Comparison of ENCODE assay signal across 19 mouse cellular contexts in the genomic region with DNA sequence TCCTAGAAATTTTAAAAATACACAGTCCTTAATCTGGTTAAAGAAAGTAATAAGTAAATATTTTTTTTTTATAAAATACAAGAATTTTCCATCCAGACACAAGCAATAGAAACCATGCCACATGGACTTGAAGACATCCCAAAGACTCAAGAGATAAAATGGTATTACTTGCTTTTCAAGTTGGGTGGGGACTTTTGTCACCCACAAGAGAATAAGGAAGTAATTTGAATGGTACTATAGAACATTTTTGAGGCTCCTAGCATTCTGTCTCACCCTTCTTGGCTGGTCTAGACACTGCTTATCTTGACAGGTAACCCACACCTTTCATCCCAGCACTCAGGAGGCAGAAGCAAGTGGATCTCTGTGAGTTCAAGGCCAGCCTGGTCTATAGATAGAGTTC.
"Had no signal": no experiment of that assay in that cellular context is flagged by ENCODE, and none has a peak within 500 bp of the region (broad histone marks: within the 10 kb centered on the region; RNA-seq: fewer than 3 reads in every experiment).

No protein-coding gene starts in this region.

- H3K27me3 ChIP-seq: liver, embryonic 15.5 days; lung, embryonic 15.5 days; megakaryocyte, embryonic 14.5 days; midbrain, embryonic 13.5 days; midbrain, embryonic 15.5 days; neural tube, embryonic 12.5 days; stomach, embryonic 15.5 days had no signal

- H3K4me2 ChIP-seq: liver, embryonic 15.5 days; lung, embryonic 15.5 days; midbrain, embryonic 11.5 days; midbrain, embryonic 13.5 days; midbrain, embryonic 15.5 days; neural tube, embryonic 12.5 days; stomach, embryonic 15.5 days had no signal

- H3K9ac ChIP-seq: liver, embryonic 15.5 days; liver, postnatal 0 days; lung, embryonic 15.5 days; midbrain, embryonic 13.5 days; midbrain, embryonic 15.5 days; neural tube, embryonic 12.5 days; stomach, embryonic 15.5 days had no signal

- H3K4me1 ChIP-seq: liver, embryonic 15.5 days; midbrain, embryonic 13.5 days; midbrain, embryonic 15.5 days; neural tube, embryonic 12.5 days; stomach, embryonic 15.5 days had no signal

- DNase-seq: liver, postnatal 0 days; lung, adult 2 months; lung, postnatal 14 days; lung, postnatal 36 days; right cerebral cortex, postnatal 14 days; right cerebral cortex, postnatal 4 days; spleen, adult 18-20 months; thymus, postnatal 14 days; thymus, postnatal 36 days had no signal

- H3K9me3 ChIP-seq: liver, embryonic 15.5 days; lung, embryonic 15.5 days; megakaryocyte, embryonic 14.5 days; midbrain, embryonic 13.5 days; midbrain, embryonic 15.5 days; neural tube, embryonic 12.5 days; stomach, embryonic 15.5 days had no signal

- H3K36me3 ChIP-seq: liver, embryonic 15.5 days; lung, embryonic 15.5 days; midbrain, embryonic 13.5 days; midbrain, embryonic 15.5 days; neural tube, embryonic 12.5 days; stomach, embryonic 15.5 days had no signal

- H3K4me3 ChIP-seq: liver, embryonic 15.5 days; lung, embryonic 15.5 days; megakaryocyte, embryonic 14.5 days; midbrain, embryonic 13.5 days; midbrain, embryonic 15.5 days; neural tube, embryonic 12.5 days; stomach, embryonic 15.5 days had no signal

- H3K27ac ChIP-seq: liver, embryonic 15.5 days; lung, embryonic 15.5 days; macrophage; midbrain, embryonic 13.5 days; midbrain, embryonic 15.5 days; neural tube, embryonic 12.5 days; stomach, embryonic 15.5 days; stomach, postnatal 0 days had no signal
